Mouse (Mus musculus) small intestine, adult 2 months (tissue): ENCODE data around the gene Hist1h2bl.
"Not testable (repeated sequence)": the region's sequence is repeated elsewhere in the genome, so short reads cannot be mapped to it uniquely, and the experiment has no call there.

Experiments
- CTCF ChIP-seq: fragments of 200-500 bp; IDR thresholded peaks from 2 replicates; pipeline ENCODE4 v1.5.1; 2012; ENCODE audit warnings: low read depth, mild to moderate bottlenecking, control low read depth, inconsistent platforms, low read length, moderate library complexity, mixed read lengths; ENCODE audit not compliant: insufficient replicate concordance, insufficient read length; ENCODE audit errors: extremely low read depth
- POLR2A ChIP-seq: fragments of 200-500 bp; IDR thresholded peaks from 2 replicates; pipeline ENCODE4 v1.6.1; 2012; ENCODE audit warnings: low read depth, mild to moderate bottlenecking, control low read depth, inconsistent platforms, low read length, moderate library complexity

GRCm38 (mm10) chr13:21721757-21722372, 5.9 kb upstream of the Hist1h2bl start, which contains the start of gene Hist1h2bm:
- TF ChIP-seq CTCF, POLR2A: not testable (repeated sequence)
